Mouse (Mus musculus) kidney, postnatal 14 days (tissue): ENCODE measurements around the gene Senp6.
"Not testable (repeated sequence)": the region's sequence is repeated elsewhere in the genome, so short reads cannot be mapped to it uniquely, and the experiment has no call there.

ENCODE experiments used
- DNase-seq: peaks from one replicate; pipeline ENCODE4 v3.0.0; 2022; ENCODE audit warnings: mixed read lengths

Gene Senp6

DNA sequence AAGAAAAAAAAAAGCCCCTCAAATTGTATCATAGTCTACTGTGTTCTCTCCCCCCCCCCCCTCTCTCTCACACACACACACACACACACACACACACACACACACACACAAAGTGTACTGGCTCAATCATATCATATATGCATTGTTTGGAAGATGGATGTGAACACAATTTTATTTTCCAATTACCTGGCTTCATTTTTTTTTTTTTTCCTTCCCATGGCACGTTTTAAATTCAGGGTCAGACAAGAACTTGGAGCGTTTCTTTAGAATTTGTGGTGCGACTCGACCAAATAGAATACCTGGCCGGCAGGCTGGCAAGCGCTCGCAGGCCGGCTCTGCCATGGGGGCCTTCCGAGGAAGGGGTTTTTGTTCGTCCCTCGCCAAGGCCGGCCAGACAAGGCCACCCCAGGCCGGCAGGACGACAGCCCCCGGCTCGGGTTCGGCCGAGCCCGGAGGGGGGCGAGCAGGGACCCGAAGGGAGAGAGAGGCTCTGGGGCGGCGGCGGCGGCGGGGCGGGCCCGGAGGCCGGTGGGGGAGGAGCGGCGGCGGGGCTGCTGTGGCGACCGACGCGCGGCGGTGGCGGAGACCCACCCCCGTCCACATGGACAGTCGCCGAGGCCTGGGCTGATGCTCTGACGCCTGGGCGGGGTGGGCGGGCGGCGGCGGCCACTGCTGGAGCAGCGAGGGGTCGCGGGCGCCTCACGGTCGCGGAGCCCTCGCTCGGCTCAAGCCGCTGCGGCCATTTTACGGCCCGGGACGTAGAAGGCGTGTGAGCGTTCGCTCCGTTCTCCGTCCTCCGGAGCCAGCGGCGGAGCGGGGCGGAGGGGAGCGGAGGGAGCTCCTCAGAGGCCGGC is at the start of gene Senp6:
TSS of gene Senp6 (plus strand) at position 537 of the 854 bp plus-strand sequence.
- DNase-seq: peak; percentile 87

DNA sequence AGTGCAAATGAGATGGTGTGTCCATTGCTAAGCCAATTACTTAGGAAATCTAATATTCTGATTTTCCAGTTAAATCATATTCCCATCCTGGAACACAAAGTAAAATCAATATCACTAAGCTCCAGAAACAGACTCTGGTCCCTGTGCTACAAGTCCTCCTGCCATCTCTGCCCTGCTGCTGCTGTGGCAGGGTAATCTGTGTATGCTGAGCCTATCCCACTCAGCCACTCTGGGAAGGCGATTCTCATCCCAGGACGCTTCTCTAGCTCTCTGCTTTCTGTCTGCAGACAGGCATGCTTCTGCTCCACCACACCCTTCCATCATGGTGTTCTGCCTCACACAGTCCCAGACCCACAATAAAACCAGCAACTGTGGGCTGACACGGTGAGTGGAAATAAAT is 46.3 kb upstream of the Senp6 start:
- no peak for DNase-seq

DNA sequence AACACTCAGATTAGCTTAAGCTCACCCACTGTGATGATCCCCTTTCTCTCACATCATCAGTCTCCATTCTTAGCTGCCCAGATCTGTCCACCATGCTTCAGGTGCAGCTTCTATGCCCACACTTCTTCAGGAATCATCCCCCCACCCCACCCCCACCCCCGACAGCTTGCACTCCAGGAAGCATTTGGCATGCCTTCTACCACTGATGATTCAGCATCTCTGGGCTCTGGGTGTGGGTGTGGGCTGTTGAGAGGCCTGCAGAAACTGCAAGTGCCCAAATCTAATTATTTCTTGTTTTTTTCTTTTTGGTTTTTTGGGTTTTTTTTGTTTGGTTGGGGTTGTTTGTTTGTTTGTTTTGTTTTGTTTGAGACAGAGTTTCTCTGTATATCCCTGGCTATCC is 45.1 kb upstream of the Senp6 start:
- DNase-seq: no peak

DNA sequence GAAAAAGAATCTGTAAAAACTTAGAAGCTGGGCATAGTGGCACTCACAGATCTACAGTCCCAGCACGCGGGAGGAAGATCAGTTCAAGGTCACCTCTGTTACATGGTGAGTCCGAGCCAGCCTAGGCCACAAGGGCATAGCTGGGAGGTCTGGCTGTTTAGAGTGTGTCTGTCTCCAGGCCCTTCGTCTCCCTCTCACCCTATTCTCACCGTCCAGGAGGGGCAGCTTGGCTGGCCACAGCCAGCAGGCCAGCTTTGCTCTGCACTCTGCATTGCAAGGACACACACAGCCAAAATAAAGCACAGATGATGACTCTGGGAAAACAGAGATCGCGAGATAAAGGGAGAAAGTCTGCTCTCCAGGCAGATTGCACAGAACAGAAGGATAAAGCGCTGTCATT is 43.9 kb upstream of the Senp6 start:
- no peak for DNase-seq

DNA sequence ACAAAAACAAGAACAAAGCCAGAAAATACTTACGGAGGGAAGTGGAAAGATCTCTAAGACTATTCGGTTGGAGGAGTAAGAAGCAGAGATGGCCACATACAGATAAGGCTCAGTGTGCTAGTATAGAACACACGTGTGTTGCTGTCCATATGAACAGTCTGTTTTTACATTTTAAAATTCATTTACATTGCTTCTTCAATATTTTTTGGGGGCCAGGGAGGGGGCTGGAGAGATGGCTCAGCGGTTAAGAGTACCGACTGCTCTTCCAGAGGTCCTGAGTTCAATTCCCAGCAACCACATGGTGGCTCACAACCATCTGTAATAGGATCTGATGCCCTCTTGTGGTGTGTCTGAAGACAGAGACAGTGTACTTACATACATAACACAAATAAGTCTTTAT is 41.4 kb upstream of the Senp6 start:
- DNase-seq: not testable (repeated sequence)

DNA sequence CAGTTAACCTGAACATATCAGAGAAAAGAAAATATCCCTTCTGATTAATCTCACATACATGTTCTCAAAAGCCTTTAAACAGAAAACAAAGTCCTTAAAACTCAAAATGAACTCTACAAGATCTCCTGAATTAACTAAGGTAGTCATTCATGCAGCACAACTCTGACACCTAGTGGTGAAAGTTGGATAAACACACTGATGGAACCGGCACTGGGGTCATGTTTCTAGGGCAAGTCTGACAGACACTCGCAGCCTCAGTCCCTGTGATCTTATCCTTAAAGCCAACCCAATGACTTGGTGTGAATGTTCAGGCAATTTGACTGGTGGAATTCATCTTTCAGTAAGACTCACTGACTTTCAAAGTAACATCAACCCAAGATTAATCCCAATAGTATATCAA is 40.7 kb upstream of the Senp6 start:
- peak; percentile 80 for DNase-seq

DNA sequence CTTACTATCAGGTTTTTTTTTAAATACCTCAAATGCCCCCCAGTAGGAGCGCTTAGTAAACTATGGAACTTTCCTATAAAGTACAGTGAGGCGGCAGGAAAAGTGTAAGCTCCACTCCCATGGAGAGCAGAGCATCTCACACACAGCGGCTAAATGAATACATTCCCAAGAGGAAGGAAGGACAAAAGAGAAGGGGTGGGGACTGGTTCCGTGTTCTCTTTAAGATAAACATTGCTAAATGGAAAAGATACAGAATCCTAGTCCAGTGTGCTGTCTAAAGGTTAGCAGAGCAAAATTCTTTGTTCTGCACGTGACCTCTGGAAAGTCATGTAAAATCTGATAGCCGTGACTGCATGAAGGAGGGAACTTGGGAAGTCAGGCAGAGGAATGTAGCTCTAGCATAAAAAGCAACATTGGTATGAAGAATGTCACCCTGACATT is 40.1 kb upstream of the Senp6 start:
- DNase-seq: peak; percentile 21

DNA sequence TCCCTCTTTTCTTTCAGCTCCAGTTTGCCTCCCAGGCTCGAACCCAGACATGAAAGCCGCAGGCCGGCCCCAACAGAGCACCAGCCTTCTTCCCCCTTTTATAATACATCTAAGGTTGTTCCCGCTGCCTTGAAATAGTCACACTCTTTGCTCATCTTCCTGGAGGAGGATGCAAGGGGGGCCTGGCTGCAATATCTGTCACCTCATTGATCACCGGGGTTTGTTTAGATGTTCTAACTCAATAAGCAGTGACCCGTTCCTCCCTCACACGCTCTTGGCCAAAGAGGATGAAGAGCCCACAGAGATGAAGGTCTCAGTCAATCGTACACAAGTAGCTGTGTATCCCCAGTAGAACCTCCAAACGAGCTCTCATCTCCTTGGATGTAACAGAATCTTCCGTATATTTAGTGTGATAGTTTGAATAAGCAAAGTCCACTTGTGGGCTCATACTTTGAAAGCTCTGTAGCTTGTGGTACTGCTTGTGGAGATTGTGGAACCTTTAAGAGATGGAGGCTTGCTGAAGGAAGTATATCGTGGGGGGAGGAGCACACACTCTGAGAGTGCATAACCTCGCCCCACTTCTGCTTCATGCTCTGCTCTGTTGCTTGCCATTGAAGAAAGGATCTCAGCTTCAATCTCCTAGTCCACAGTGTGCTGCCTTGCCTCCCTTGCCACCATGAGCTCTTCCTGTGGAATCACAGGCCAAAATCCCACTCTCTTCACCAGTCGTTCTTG is 29.3 kb upstream of the Senp6 start:
- no peak for DNase-seq

DNA sequence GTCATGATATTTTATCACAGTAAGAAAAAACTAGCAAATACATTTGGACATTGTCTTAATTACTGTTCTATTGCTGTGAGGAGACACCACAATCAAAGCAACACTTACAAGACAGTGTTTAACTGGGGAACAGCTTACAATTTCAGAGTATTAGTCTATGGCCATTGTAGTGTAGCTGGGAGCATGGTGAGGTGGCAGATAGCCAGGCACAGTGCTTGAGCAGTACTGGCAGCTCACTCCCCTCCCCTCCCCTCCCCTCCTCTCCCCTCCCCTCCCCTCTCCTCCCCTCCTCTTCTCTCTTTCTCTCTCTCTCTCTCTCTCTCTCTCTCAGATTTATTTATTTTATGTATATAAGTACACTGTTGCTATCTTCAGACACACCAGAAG is 28.7 kb upstream of the Senp6 start:
- no peak for DNase-seq

DNA sequence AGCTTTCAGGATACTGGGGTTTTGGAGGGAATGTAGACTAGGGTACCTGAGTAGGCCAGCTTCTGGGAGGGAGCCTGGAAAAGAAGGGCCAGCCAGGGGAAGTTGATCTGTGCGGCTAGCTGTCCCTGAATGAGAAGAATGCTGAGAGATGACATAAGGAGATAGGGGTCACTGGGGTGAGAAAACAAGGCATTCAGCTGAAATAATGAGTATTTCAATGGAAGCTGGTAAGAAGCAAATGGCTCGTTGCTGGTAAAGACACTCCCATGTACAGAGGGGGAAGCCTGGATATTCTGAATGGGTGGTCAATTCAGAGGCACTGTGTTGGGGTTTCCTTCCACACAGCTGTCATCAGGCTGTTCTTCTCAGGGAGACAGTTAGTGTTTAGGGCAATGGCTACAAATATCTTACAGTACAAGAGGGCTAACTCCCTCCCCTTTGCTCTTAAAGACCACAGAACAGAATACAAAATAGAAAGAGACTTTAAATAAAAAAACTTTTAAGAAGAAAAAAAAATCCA is 27.3 kb upstream of the Senp6 start:
- DNase-seq: no peak

DNA sequence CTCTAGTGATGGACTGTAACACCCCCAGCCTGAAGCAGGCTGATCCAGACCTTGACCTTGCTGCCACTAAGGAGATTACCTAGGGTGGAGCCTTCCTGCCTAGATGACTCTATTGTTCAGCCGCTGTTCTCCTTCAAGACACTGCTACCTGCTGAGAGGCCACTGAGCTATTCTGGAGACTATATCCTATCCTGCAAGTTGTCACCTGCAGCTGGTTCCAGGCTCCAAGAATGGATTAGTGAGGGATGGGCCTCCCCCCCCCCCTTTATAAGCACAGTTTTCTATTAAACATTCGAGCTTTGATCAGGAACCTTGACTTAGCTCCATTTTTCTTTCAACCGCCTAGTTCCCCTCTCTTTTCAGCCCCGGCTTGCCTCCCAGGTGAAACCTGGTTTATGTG is 22.4 kb upstream of the Senp6 start:
- not testable (repeated sequence) for DNase-seq

DNA sequence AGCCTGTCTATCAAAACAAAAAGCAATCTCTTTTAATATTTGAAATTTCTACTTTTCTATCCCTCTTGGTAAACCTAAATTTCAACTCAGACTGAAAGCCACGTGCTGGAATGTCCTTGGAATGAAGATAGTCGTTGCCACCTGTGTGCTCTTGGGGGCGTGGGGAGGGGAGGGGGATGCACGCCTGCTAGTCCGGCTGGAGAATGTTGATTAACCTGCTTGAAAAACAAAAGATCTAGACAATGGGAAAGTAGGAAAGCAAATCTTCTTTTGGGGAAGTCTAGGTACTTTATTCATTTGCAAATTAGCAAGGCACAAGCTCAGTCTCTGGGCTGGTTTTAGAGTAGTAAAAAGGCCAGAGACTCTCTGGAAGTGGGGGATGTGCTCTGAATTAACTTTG is 17.4 kb upstream of the Senp6 start:
- DNase-seq: not testable (repeated sequence)

DNA sequence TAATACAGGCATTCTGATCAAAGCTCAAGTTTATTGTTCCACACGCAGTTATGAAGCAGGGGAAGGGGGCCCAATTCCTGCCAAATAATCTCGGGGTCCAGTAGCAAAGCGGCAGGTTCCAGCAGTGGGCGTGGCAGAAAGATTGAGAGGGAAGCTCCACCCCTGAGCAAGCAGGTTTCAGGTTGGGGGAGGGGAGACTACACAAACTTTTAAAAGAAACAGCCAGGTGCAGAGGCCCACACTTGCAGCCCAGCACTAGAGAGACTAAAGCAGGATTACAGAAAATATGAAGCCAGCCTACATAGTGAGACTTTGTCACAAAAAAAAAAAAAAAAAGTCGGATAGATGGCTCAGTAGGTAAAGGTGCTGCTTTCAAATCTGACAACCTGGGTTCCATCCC is 13.8 kb upstream of the Senp6 start:
- no peak for DNase-seq

DNA sequence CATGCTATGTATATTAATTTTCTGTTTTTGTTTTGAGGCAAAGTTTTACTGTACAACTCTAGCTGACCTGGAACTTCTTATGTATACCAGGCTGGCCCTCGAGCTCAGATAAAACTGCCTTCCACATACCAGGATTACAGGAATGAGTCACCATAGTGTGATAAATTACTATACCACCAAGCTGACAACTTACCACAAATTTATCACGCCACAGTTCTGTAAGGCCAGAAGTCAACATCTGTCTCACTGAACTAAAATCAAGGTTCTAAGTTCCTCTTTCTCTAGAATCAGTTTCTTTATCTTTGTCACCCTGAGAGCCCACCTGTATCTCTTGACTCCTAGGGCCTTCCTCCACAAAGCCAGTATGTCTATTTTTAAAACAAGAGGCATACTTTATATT is 9.0 kb upstream of the Senp6 start:
- no peak for DNase-seq

DNA sequence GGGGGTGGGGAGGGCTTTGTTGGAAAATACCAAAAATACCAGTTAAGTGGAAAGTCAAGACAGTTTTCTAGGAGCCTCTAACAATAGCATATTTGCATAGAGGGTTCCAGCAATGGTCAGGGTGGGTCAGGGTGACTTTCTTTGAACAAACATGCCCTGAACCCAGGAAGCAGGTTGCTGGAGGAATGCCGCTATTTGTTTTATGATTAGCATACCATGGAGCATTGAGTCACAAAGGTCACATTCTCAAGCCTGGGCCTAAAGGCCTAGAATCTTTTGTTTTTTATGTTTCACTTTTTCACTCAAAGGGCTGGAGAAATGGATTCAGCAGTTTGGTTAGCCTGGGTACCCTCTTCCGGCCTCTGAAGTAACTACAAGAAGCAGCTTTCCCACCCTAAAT is 1.2 kb upstream of the Senp6 start:
- DNase-seq: not testable (repeated sequence)

DNA sequence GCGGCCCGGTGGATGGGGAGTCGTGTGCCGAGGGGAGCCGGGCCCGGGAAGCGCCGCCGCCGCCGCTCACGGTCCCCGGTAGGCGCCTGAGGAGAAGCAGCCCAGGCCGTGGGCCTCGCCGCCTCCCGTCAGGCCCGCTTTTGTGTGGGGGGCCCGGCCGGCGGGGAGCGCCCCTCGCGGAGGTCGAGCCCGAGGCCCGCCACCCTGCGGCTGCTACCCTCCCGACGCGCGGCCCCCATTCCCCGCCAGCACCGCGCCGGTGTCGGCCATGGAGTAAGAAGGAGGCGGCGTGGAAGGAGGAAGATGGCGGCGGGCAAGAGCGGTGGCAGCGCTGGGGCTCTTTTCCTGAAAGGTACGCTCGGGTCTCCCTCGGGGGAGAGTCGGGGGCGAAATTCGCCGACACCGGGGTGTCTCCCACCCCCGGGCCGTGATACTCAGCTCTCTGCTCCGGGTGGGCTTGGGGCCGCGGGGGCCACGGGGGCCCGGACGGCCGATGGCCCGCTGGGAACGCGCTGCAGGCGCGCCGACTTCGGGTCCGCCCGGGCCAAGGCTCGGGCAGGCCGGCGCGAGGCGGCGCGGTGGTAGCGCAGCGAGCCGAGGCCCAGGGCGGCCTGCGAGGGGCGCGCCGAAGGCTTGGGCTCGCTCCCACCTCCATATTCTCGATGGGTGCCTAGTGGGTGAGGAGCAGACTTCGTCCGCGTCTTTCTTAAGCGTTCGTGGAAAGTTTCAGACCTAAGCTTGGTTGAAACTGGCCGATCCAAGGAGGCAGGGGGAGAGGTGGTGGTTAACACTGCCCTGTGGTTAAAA is 721 bp downstream of the Senp6 start:
- DNase-seq: peak; percentile 80

DNA sequence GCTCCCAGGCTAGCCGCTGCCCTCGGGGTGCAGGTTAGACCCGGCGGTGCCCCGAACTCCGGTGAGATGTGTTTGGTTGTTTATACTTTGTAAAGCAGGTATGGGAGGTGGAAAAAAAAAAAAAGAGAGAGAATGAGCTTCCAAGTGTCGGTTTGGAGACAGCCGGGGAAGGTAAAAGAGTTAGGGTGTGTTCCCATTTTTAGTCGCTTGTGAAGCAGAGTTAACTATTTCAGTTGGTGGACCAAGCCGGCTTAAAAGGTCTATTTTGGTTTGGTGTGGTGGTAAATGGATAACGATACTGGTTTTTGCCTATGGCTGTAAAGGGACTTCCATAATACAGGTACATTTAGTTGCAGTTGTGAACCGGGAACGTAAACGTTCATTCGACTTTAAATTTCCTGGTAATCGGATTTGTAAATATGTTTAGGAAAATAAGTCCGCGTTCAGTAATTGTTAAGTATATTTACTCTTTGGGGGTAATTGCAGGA is 1.4 kb downstream of the Senp6 start:
- DNase-seq: no peak

DNA sequence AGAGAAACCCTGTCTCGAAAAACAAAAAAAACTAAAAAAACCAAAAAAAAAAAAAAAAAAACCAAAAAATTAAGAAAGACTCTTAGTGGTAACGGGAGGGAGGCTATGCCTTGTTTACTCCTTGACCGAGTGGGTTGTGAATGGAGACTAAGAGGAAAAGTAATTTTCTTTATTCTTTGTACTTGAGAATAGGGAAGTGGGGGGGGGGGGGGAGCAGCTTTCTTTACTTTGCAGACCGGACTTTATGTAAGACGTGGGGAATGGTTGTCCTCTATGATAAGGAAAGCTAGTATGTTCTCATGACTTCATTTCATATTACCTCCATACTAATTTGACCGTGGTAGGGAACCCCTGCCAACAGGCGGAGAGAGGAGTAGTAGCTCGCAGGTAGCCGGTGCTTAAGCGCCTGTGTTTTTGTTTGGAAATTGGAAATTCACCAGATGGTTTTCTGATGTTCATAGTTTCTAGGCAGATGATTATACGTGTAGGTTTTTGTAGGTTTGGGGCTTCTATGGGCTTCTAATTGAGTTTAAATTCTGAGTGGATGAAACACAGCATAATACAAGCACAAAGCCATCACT is 2.1 kb downstream of the Senp6 start:
- DNase-seq: no peak

DNA sequence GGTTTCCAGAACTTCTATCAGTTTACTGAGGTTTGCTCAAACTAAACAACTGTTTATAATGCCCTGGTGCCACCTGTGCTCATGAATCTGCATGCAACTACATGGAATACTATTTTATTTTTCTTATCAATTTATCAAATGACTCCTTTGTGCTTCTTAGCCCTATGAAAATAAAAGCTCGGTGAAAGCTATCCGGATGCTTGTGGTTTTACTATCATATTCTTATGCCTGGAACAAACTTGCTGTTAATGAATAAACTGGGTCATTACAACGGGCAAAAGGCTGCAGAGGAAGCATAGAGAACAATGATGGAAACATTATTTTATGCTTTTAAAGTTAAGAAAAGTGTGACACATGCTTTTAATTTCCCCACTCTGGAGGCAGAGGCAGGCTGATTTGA is 3.3 kb downstream of the Senp6 start:
- DNase-seq: no peak

DNA sequence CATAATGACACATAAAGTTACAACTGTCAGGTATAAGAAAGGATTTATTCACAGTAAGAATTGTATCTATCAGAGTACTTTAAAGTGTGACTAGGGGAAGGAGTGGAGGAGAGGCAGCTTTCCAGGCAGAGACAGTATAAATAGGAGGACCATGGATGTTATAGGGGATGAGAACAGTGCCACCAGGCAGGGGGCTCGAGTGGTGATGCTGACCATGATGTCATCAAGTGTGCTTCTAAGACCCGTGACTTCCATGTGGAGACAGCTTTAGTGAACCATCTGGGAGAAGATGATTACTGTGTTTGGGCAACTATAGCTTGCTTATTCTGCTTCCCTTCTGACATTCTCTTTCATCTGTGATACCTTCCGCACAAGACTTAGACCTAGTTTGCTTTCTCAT is 4.9 kb downstream of the Senp6 start:
- DNase-seq: no peak

DNA sequence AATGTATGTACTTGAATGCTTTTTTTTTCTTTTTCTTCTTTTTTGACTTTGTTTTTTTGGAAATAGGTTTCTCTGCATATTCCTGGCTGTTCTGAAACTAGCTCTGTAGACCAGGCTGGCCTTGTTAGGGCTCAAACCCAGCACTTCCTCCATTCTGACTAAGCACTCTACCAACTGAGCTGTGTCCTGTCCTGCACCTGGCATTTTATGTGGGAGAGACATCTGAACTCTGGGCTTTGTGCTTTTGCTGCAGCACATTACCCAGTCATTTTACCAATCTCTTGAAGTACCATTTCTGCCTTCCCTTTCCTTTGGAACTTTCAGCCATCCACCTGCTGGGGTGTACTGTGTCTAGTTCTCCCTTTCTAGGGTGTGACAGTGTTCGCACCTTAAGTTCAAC is 7.4 kb downstream of the Senp6 start:
- no peak for DNase-seq

DNA sequence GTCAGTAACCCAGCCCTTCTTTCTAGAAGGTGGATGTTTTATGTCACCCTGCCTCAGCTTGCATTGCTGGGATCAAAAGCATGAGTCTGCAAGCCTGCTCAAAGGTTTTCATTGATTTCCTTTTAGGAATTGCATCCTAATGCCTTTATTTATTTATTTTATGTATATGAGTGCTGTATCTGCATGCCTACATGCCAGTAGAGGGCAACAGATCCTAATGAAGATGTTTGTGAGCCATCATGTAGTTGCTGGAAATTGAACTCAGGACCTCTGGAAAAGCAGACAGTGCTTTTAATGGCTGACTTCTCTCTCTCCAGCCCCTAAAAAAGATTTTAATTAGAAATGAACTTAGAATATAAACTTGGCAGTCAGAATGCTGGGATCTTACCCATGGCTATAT is 8.2 kb downstream of the Senp6 start:
- no peak for DNase-seq

DNA sequence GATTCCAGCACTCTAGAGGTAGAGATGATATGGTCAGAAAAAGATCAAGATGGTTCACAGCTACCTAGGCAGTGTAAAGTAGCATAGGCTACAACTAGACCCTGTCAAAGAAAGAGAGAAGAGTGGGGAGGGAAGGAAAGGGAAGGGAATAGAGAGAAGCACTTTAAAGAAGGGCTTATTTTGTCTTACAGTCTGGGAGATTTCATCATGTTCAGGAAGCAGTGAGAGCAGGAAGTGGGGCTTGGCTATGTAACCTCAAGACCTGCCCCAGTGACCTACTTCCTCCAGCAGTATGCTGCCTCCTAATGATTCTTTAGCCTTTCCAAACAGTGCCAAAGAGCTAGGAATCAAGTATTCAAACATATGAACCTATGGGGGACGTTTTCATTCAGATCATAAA is 14.2 kb downstream of the Senp6 start:
- no peak for DNase-seq
